Mouse (Mus musculus): ENCODE data around the gene Rapgefl1. TPM values are rescaled to one million over a fixed set of nuclear protein-coding genes. Genes with fewer than 3 reads are reported as not detected.

Rapgefl1 gene
- total and polyA plus RNA-seq, 3 experiments = 0.58 to 1.4 TPM; not detected in 1

GRCm38 (mm10) chr11:98795015-98795713, 41.4 kb upstream of the Rapgefl1 start, which contains the start of gene Msl1 (continued):
- TF ChIP-seq TBP (IDR thresholded peaks at IDR 0.05; ENCODE audit: low read depth, low read length) = no peak
- peak in 1 of 2 experiments; percentile 17; a peak in 1 of 4 replicates for TF ChIP-seq EP300 (IDR thresholded peaks at IDR 0.05; ENCODE audit: low read depth in 1 of 2, low read length in 2 of 2)
- TF ChIP-seq USF1 (IDR thresholded peaks at IDR 0.05; ENCODE audit: low read depth, low read length) = no peak

- peaks cover 12 to 33% of the 10 kb centered on the region in 2 experiments for H3K4me1 ChIP-seq (ENCODE audit: control insufficient read depth in 1 of 2, insufficient read depth in 2 of 2, low read length in 2 of 2)
- DNase-seq (ENCODE audit: low read depth, low spot score) = peak; percentile 66
Observed at GRCm38 (mm10) chr11:98795714-98796514, 40.7 kb upstream of the Rapgefl1 start.

DNA sequence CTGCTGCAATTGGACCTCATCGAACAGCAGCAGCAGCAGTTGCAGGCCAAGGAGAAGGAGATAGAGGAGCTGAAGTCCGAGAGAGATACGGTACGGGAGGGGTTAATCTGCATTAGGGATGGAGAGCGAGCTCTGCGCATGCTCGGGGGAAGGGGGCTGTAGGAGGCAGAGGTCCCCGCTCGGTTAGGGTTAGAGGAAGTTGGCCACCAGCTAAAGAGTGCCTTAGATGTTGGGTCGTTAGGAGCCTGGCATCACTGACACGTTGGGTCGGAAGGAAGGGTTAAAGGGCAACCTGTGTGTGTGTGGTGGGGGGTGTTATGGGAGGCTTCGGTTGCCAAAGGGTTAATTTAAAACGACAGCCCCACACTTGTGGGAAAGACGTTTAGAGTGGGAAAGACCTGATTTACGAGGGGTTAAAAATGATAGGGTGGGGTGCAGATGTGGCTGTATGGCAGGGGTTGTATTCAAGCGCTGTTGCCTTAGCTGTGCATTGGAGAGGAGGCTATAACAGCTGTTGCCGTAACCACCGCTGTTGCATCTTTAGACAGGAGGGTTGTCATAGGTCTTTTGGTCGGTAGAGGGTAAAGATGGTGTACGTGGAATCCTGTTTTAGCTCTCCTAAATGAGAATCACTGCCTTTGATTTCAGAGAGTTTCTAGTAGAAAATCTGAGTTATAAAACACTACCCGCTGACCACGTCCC, 39.9 kb upstream of the Rapgefl1 start:
- TF ChIP-seq RAD21 (IDR thresholded peaks at IDR 0.05; ENCODE audit: low read depth, low read length) (no peak), SIN3A (IDR thresholded peaks at IDR 0.05; ENCODE audit: low read length) (peak; percentile 85), TBP (IDR thresholded peaks at IDR 0.05; ENCODE audit: low read depth, low read length) (peak; percentile 42; the same call in 1 of the 2 replicates), NELFE (IDR thresholded peaks at IDR 0.05; ENCODE audit: low read depth, low read length) (peak; percentile 29; the same call in 1 of the 2 replicates), E2F4 (IDR thresholded peaks at IDR 0.05; ENCODE audit: borderline replicate concordance, low read depth, low read length) (no peak), MYC (IDR thresholded peaks at IDR 0.05; ENCODE audit: low read depth, low read length) (peak; percentile 34; the same call in 1 of the 2 replicates), RCOR1 (IDR thresholded peaks at IDR 0.05; ENCODE audit: low read depth, low read length) (0 out of 2 replicates have a peak, but pooled peaks have one; percentile 36), ETS1 (IDR thresholded peaks at IDR 0.05; ENCODE audit: low read depth, low read length) (no peak; the same call in 1 of the 2 replicates), NRF1 (IDR thresholded peaks at IDR 0.05; ENCODE audit: insufficient read depth, low read depth, low read length, poor library complexity, severe bottlenecking) (peak; percentile 99), MAZ (IDR thresholded peaks at IDR 0.05; ENCODE audit: low read depth, low read length) (peak; percentile 96), MXI1 (IDR thresholded peaks at IDR 0.05; ENCODE audit: low read depth, low read length) (peak; percentile 59; the same call in 1 of the 2 replicates), GABPA (IDR thresholded peaks at IDR 0.05; ENCODE audit: low read depth, low read length) (no peak), HCFC1 (IDR thresholded peaks at IDR 0.05; ENCODE audit: low read depth, low read length) (peak; percentile 58; the same call in 1 of the 2 replicates), MAX (IDR thresholded peaks at IDR 0.05; ENCODE audit: low read length) (peak; percentile 35; the same call in 1 of the 2 replicates)
- peak; percentile 88 for DNase-seq (ENCODE audit: low read depth, low spot score)
- Histone ChIP-seq H3K27me3 (ENCODE audit: control insufficient read depth in 1 of 2, insufficient read depth in 2 of 2, low read length in 2 of 2) (no peaks in the 10 kb centered on the region), H3K9ac (ENCODE audit: control insufficient read depth, low read depth, low read length, poor library complexity, severe bottlenecking) (peak overlapping the region; percentile 84), H3K9me3 (replicated peaks; ENCODE audit: insufficient read depth, low read length) (no peaks in the 10 kb centered on the region), H3K79me2 (ENCODE audit: control insufficient read depth, insufficient read depth, low read length, poor library complexity) (peaks cover 45% of the 10 kb centered on the region), H3K4me1 (ENCODE audit: control insufficient read depth in 1 of 2, insufficient read depth in 2 of 2, low read length in 2 of 2) (peaks cover 4 to 27% of the 10 kb centered on the region in 2 experiments), H3K4me3 (ENCODE audit: control insufficient read depth in 1 of 2, insufficient read depth in 1 of 2, low read depth in 2 of 2, low read length in 2 of 2) (peak overlapping the region; percentile 65 to 90), H3K36me3 (ENCODE audit: control insufficient read depth in 1 of 2, insufficient read depth in 2 of 2, low read length in 2 of 2) (peaks cover 16 to 24% of the 10 kb centered on the region in 2 experiments), H3K27ac (ENCODE audit: control insufficient read depth, low read depth, low read length) (peak overlapping the region; percentile 70)

More at GRCm38 (mm10) chr11:98795714-98796514, 40.7 kb upstream of the Rapgefl1 start:
- Histone ChIP-seq H3K9me3 (replicated peaks; ENCODE audit: insufficient read depth, low read length) (no peaks in the 10 kb centered on the region), H3K9ac (ENCODE audit: control insufficient read depth, low read depth, low read length, poor library complexity, severe bottlenecking) (peak overlapping the region; percentile 84), H3K36me3 (ENCODE audit: control insufficient read depth in 1 of 2, insufficient read depth in 2 of 2, low read length in 2 of 2) (peaks cover 14 to 32% of the 10 kb centered on the region in 2 experiments), H3K79me2 (ENCODE audit: control insufficient read depth, insufficient read depth, low read length, poor library complexity) (peaks cover 45% of the 10 kb centered on the region), H3K27ac (ENCODE audit: control insufficient read depth, low read depth, low read length) (peak overlapping the region; percentile 70), H3K4me3 (ENCODE audit: control insufficient read depth in 1 of 2, insufficient read depth in 1 of 2, low read depth in 2 of 2, low read length in 2 of 2) (peak overlapping the region; percentile 65 to 90), H3K27me3 (ENCODE audit: control insufficient read depth in 1 of 2, insufficient read depth in 2 of 2, low read length in 2 of 2) (no peaks in the 10 kb centered on the region)
- TF ChIP-seq NELFE (IDR thresholded peaks at IDR 0.05; ENCODE audit: low read depth, low read length) (peak; percentile 1; the same call in 1 of the 2 replicates), POLR2AphosphoS2 (IDR thresholded peaks at IDR 0.05; ENCODE audit: low read length) (no peak), GATA1 (IDR thresholded peaks at IDR 0.05; ENCODE audit: low read depth, low read length) (no peak), JUND (IDR thresholded peaks at IDR 0.05; ENCODE audit: low read depth, low read length) (no peak), POLR2A (IDR thresholded peaks at IDR 0.05; ENCODE audit: control insufficient read depth in 1 of 2, insufficient read depth in 1 of 2, low read depth in 1 of 2, low read length in 2 of 2, poor library complexity in 1 of 2) (peak in 1 of 2 experiments; percentile 39; a peak in 2 of 4 replicates), USF2 (IDR thresholded peaks at IDR 0.05; ENCODE audit: borderline replicate concordance in 1 of 2, insufficient read depth in 1 of 2, low read depth in 1 of 2, low read length in 2 of 2) (no peak), GABPA (IDR thresholded peaks at IDR 0.05; ENCODE audit: low read depth, low read length) (no peak), UBTF (IDR thresholded peaks at IDR 0.05; ENCODE audit: borderline replicate concordance, insufficient read depth, low read depth, low read length) (peak; percentile 92; the same call in 1 of the 2 replicates), CHD1 (IDR thresholded peaks at IDR 0.05; ENCODE audit: low read depth, low read length) (0 out of 2 replicates have a peak, but pooled peaks have one; percentile 29), MXI1 (IDR thresholded peaks at IDR 0.05; ENCODE audit: low read depth, low read length) (no peak; the same call in 1 of the 2 replicates), ZMIZ1 (IDR thresholded peaks at IDR 0.05; ENCODE audit: low read depth, low read length) (0 out of 2 replicates have a peak, but pooled peaks have one; percentile 21)

All from MEL (cell line).